Mouse (Mus musculus) left cerebral cortex, postnatal 14 days (tissue): ENCODE measurements around the gene Qtrt1. TPM values are rescaled to one million over a fixed set of nuclear protein-coding genes. Genes with fewer than 3 reads are reported as not detected.

ENCODE experiments used
- DNase-seq, 2 experiments: peaks; one replicate each; pipeline ENCODE4 v3.0.0; 2021 to 2022; ENCODE audit warnings: low spot score in 2 of 2, mixed read lengths in 1 of 2
- intact Hi-C: fragments of 180-260 bp; cut with DNase I; formaldehyde crosslinking; loops from one replicate; pipeline ENCODE4 v1.15.1; 2025
- long read RNA-seq, 2 experiments: library from polyadenylated mRNA; stranded (forward); transcript quantifications; one replicate each; pipeline ENCODE4 v2.0.0; 2021
- total RNA-seq, 2 experiments: library from RNA; stranded (reverse); gene quantifications; 2 replicates each; pipeline ENCODE4 v1.2.3; 2021

Qtrt1 gene
- total RNA-seq = 10 to 100 TPM; 24.3 to 26.2 TPM
- long read RNA-seq, experiment 1, transcript Qtrt1-201 (10 exons, 1,316 nt) = major isoform, 11 of 19 reads
- long read RNA-seq, experiment 1, partial matches to known transcripts = 1 of 19 reads
- long read RNA-seq, experiment 1, other reads (novel, unspliced or antisense) = 7 of 19 reads
- long read RNA-seq, experiment 2, transcript Qtrt1-201 (10 exons, 1,316 nt) = major isoform, 11 of 20 reads
- long read RNA-seq, experiment 2, partial matches to known transcripts = 1 of 20 reads
- long read RNA-seq, experiment 2, other reads (novel, unspliced or antisense) = 8 of 20 reads

- intact Hi-C loops = loop anchor here (2.0 kb wide), 2 partner anchors 45 to 99 kb away; partner anchors contain the start of genes Ap1m2 and Ilf3
- DNase-seq = peak; percentile 92 to 96
Measured at GRCm38 (mm10) chr9:21411669-21412550, at the start of gene Qtrt1. Gene Qtrt1, plus strand, starts transcription at chr9:21411837.

- peak; percentile 72 to 80 for DNase-seq
- intact Hi-C loops = loop anchor here (2.0 kb wide), 1 partner anchor 44 kb away; the partner anchor contains the start of gene Qtrt1
Measured at GRCm38 (mm10) chr9:21366541-21367220, 45.0 kb upstream of the Qtrt1 start.

GRCm38 (mm10) chr9:21367357-21368111, 44.1 kb upstream of the Qtrt1 start, which contains the start of gene Ilf3:
Gene Ilf3, plus strand, starts transcription at chr9:21367871.
- DNase-seq = peak; percentile 100
- intact Hi-C loops = loop anchor here (2.0 kb wide), 1 partner anchor 43 kb away; the partner anchor contains the start of gene Qtrt1

- intact Hi-C loops = no loop called here
Measured at GRCm38 (mm10) chr9:21368131-21368584, 43.5 kb upstream of the Qtrt1 start.

GRCm38 (mm10) chr9:21369080-21369479, 42.6 kb upstream of the Qtrt1 start:
- intact Hi-C loops = no loop called here
- DNase-seq = no peak

More at GRCm38 (mm10) chr9:21368131-21368584, 43.5 kb upstream of the Qtrt1 start:
- peak; percentile 63 to 69 for DNase-seq

GRCm38 (mm10) chr9:21370876-21371275, 40.8 kb upstream of the Qtrt1 start:
- DNase-seq = no peak
- intact Hi-C loops = no loop called here

GRCm38 (mm10) chr9:21372508-21372907, 39.1 kb upstream of the Qtrt1 start:
- DNase-seq = no peak
- intact Hi-C loops = no loop called here

GRCm38 (mm10) chr9:21379195-21379594, 32.4 kb upstream of the Qtrt1 start:
- no peak for DNase-seq
- intact Hi-C loops = no loop called here

- intact Hi-C loops = no loop called here
- no peak for DNase-seq
Measured at GRCm38 (mm10) chr9:21380868-21381267, 30.8 kb upstream of the Qtrt1 start.

- intact Hi-C loops = no loop called here
- no peak for DNase-seq
Measured at GRCm38 (mm10) chr9:21383966-21384365, 27.7 kb upstream of the Qtrt1 start.

GRCm38 (mm10) chr9:21392646-21393175, 18.9 kb upstream of the Qtrt1 start:
- no peak for DNase-seq

GRCm38 (mm10) chr9:21395692-21396091, 15.9 kb upstream of the Qtrt1 start:
- DNase-seq = no peak
- intact Hi-C loops = no loop called here

More at GRCm38 (mm10) chr9:21392646-21393175, 18.9 kb upstream of the Qtrt1 start:
- intact Hi-C loops = no loop called here

GRCm38 (mm10) chr9:21397170-21397569, 14.5 kb upstream of the Qtrt1 start:
- no peak for DNase-seq
- intact Hi-C loops = no loop called here

GRCm38 (mm10) chr9:21401042-21401441, 10.6 kb upstream of the Qtrt1 start:
- DNase-seq = no peak
- intact Hi-C loops = no loop called here

- intact Hi-C loops = no loop called here
- no peak for DNase-seq
Measured at GRCm38 (mm10) chr9:21402764-21403253, 8.8 kb upstream of the Qtrt1 start.

- DNase-seq = no peak
- intact Hi-C loops = no loop called here
Measured at GRCm38 (mm10) chr9:21403745-21404144, 7.9 kb upstream of the Qtrt1 start.

GRCm38 (mm10) chr9:21405525-21405924, 6.1 kb upstream of the Qtrt1 start:
- intact Hi-C loops = no loop called here

GRCm38 (mm10) chr9:21407951-21408350, 3.7 kb upstream of the Qtrt1 start:
- no peak for DNase-seq
- intact Hi-C loops = no loop called here

More at GRCm38 (mm10) chr9:21405525-21405924, 6.1 kb upstream of the Qtrt1 start:
- no peak for DNase-seq
